Mouse (Mus musculus): ENCODE data around the gene Hnrnpr. TPM values are rescaled to one million over a fixed set of nuclear protein-coding genes. Genes with fewer than 3 reads are reported as not detected.

Gene Hnrnpr
- total and polyA plus RNA-seq, 2 experiments from 2014 or later: 25.1 to 70.0 TPM

DNA sequence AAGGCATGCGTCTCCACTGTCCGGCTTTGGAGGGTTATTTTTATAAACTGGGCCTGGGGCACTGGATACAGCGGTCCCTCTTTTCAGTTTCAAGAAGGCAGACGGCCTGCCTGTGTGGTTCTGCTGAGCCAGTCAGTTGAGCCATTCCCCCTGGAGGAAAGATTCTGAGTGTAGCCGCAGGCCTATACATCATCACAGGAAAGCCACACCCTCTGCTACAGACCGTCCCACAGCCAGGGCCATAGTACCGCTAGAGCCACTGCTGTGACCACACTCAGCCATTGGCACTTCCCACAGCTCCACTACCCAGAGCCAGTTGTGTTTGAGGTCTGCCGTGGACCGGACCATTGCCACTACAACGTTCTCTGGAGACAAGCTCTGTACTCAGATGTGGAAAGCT, 91.1 kb downstream of the Hnrnpr start:
- 80% methylated on average over 10 of the region's 10 CpGs for WGBS
- no peak overlapping the region for H3K27ac ChIP-seq (ENCODE audit: low read depth)
- no peak overlapping the region for H3K4me3 ChIP-seq (ENCODE audit: low read depth, low read length)
- no peak overlapping the region for H3K9ac ChIP-seq (replicated peaks; ENCODE audit: low read depth, low read length)
- H3K36me3 ChIP-seq (replicated peaks; ENCODE audit: control insufficient read depth, insufficient read depth, low read length): no peaks in the 10 kb centered on the region
- TF ChIP-seq EP300 (IDR thresholded peaks at IDR 0.05; ENCODE audit: low read depth): no peak
- TF ChIP-seq CTCF (IDR thresholded peaks at IDR 0.05; ENCODE audit: low read depth): no peak
- ATAC-seq (ENCODE audit: insufficient read depth, low read depth): no peak
- no peaks in the 10 kb centered on the region for H3K4me1 ChIP-seq (ENCODE audit: control insufficient read depth, insufficient read depth)
- H3K4me2 ChIP-seq (ENCODE audit: low read depth, low read length): no peak overlapping the region
- no peaks in the 10 kb centered on the region for H3K9me3 ChIP-seq (replicated peaks; ENCODE audit: control insufficient read depth, low read length)
- H3K27me3 ChIP-seq (ENCODE audit: control insufficient read depth, insufficient read depth, low read length): no peaks in the 10 kb centered on the region
- DNase-seq (ENCODE audit: low spot score): no peak

DNA sequence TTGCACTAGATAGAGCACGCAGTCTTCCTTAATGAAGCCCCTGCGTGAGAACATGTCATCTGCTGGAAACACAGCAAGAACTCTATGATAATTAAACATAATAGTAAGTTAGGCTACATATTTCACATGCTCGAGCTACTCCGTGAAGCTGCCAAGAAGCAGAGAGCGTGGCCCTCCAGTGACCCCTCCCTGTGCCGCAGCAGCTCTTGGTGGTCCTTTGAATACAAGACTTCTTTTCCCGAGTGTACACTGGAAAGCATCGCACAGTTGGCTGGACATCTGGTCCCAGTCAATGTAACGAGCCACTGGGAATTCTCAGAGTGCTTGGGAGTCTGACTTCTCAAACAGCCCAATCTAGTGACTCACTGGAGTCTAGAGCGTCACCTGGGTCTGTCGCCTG, 97.1 kb downstream of the Hnrnpr start:
- DNase-seq (ENCODE audit: low spot score): no peak
- TF ChIP-seq CTCF (IDR thresholded peaks at IDR 0.05; ENCODE audit: low read depth) (no peak), EP300 (IDR thresholded peaks at IDR 0.05; ENCODE audit: low read depth) (no peak)
- no peak overlapping the region for H3K4me2 ChIP-seq (ENCODE audit: low read depth, low read length)
- H3K9me3 ChIP-seq (replicated peaks; ENCODE audit: control insufficient read depth, low read length): no peaks in the 10 kb centered on the region
- no peak overlapping the region for H3K9ac ChIP-seq (replicated peaks; ENCODE audit: low read depth, low read length)
- WGBS: 54% methylated on average over 11 of the region's 11 CpGs
- H3K4me3 ChIP-seq (ENCODE audit: low read depth, low read length): no peak overlapping the region
- no peaks in the 10 kb centered on the region for H3K27me3 ChIP-seq (ENCODE audit: control insufficient read depth, insufficient read depth, low read length)
- no peaks in the 10 kb centered on the region for H3K4me1 ChIP-seq (ENCODE audit: control insufficient read depth, insufficient read depth)
- H3K27ac ChIP-seq (ENCODE audit: low read depth): no peak overlapping the region
- no peak for ATAC-seq (ENCODE audit: insufficient read depth, low read depth)
- no peaks in the 10 kb centered on the region for H3K36me3 ChIP-seq (replicated peaks; ENCODE audit: control insufficient read depth, insufficient read depth, low read length)

Other genes with a start within 250 kb of the Hnrnpr start
- gene Id3, start 167.4 kb upstream of the Hnrnpr start, total RNA-seq (2014; rRNA removed; ENCODE audit: low replicate concordance): 238 and 259 TPM in 2 replicates
- gene Id3, start 167.4 kb upstream of the Hnrnpr start, polyA plus RNA-seq (2015; fragmentation: Nextera tagmentation; extraction: Ambion mirVana): 169 and 188 TPM in 2 replicates
- gene E2f2, start 138.5 kb upstream of the Hnrnpr start, total RNA-seq (2014; rRNA removed; ENCODE audit: low replicate concordance): 6.4 and 6.9 TPM in 2 replicates
- 2.4 and 2.6 TPM in 2 replicates for gene E2f2, start 138.5 kb upstream of the Hnrnpr start, polyA plus RNA-seq (2015; fragmentation: Nextera tagmentation; extraction: Ambion mirVana)
- 2.9 and 3.2 TPM in 2 replicates for gene Asap3, start 104.6 kb upstream of the Hnrnpr start, total RNA-seq (2014; rRNA removed; ENCODE audit: low replicate concordance)
- gene Asap3, start 104.6 kb upstream of the Hnrnpr start, polyA plus RNA-seq (2015; fragmentation: Nextera tagmentation; extraction: Ambion mirVana): 1.7 and 2.0 TPM in 2 replicates
- gene Tcea3, start 63.2 kb upstream of the Hnrnpr start, total RNA-seq (2014; rRNA removed; ENCODE audit: low replicate concordance): 28.6 and 36.6 TPM in 2 replicates
- 103 and 105 TPM in 2 replicates for gene Tcea3, start 63.2 kb upstream of the Hnrnpr start, polyA plus RNA-seq (2015; fragmentation: Nextera tagmentation; extraction: Ambion mirVana)
- 19.1 and 21.3 TPM in 2 replicates for gene Zfp46, start 26.3 kb upstream of the Hnrnpr start, total RNA-seq (2014; rRNA removed; ENCODE audit: low replicate concordance)
- 15.3 and 19.5 TPM in 2 replicates for gene Zfp46, start 26.3 kb upstream of the Hnrnpr start, polyA plus RNA-seq (2015; fragmentation: Nextera tagmentation; extraction: Ambion mirVana)
- not detected in 2 replicates for gene Htr1d, start 112.6 kb downstream of the Hnrnpr start, total RNA-seq (2014; rRNA removed; ENCODE audit: low replicate concordance)
- gene Htr1d, start 112.6 kb downstream of the Hnrnpr start, polyA plus RNA-seq (2015; fragmentation: Nextera tagmentation; extraction: Ambion mirVana): not detected in 2 replicates
- gene 6030445D17Rik, start 151.3 kb downstream of the Hnrnpr start, total RNA-seq (2014; rRNA removed; ENCODE audit: low replicate concordance): not detected in 2 replicates
- gene 6030445D17Rik, start 151.3 kb downstream of the Hnrnpr start, polyA plus RNA-seq (2015; fragmentation: Nextera tagmentation; extraction: Ambion mirVana): 0.27 and 0.43 TPM in 2 replicates
- gene Luzp1, start 158.8 kb downstream of the Hnrnpr start, total RNA-seq (2014; rRNA removed; ENCODE audit: low replicate concordance): 22.6 and 24.5 TPM in 2 replicates
- 80.2 and 91.1 TPM in 2 replicates for gene Luzp1, start 158.8 kb downstream of the Hnrnpr start, polyA plus RNA-seq (2015; fragmentation: Nextera tagmentation; extraction: Ambion mirVana)